Mouse (Mus musculus) liver, postnatal 0 days (tissue): ENCODE results near the gene Olfr1128.

Experiments
- CTCF ChIP-seq: sonication (generic); IDR thresholded peaks from 2 replicates; pipeline ENCODE4 v1.5.1; 2016; ENCODE audit warnings: antibody characterized with exemption, low read depth
- EP300 ChIP-seq: IDR thresholded peaks from 2 replicates; pipeline ENCODE4 v1.6.1; 2016; ENCODE audit warnings: antibody characterized with exemption, low read depth, mild to moderate bottlenecking

DNA sequence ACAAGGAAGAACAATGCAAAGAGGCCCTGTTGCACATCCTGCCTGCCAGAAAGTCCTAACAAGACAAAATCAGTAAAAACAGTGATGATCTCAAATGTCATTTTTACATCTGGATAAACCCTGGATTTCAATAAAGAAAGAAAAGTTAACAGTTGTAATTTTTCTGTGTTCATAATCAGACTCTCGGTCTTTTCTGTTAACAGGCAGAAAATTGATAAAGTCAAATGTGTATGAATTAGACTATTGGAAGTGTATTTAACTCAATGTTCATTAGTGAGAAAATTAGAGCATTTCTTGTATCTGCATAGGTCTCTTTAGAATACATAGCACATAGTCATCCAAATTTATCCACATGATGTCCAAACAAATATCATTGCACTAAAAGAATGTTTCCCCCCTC lies at the start of gene Olfr1128:
- TF ChIP-seq CTCF = no peak
- TF ChIP-seq EP300 = no peak
